Mouse (Mus musculus) C2C12 (cell line): Measurements from ENCODE around the gene Clgn. TPM values are rescaled to one million over a fixed set of nuclear protein-coding genes. Genes with fewer than 3 reads are reported as not detected.

Experiments used
- H3K27me3 ChIP-seq: one replicate; pipeline ENCODE4 v1.6.1; 2011; ENCODE audit not compliant: control insufficient read depth, insufficient read depth, insufficient read length
- H3K36me3 ChIP-seq: one replicate; pipeline ENCODE4 v1.6.1; 2011; ENCODE audit not compliant: control insufficient read depth, insufficient read depth
- H3K4me3 ChIP-seq: one replicate; pipeline ENCODE4 v1.5.1; 2011; ENCODE audit warnings: mild to moderate bottlenecking, control low read depth; ENCODE audit not compliant: poor library complexity, insufficient read depth, severe bottlenecking
- H3K79me2 ChIP-seq: one replicate; pipeline ENCODE4 v1.6.1; 2011; ENCODE audit not compliant: control insufficient read depth, insufficient read depth
- H3K79me3 ChIP-seq: one replicate; pipeline ENCODE4 v1.6.1; 2011; ENCODE audit warnings: low read depth, control low read depth
- H3ac ChIP-seq: one replicate; pipeline ENCODE3; 2011; ENCODE audit warnings: low read depth; ENCODE audit not compliant: control insufficient read depth, insufficient read length
- CEBPB ChIP-seq: IDR thresholded peaks from one replicate; pipeline ENCODE4 v1.6.1; 2011; ENCODE audit warnings: low read depth, mild to moderate bottlenecking, control low read depth, moderate library complexity
- CTCF ChIP-seq: IDR thresholded peaks from one replicate; pipeline ENCODE4 v1.5.1; 2011; ENCODE audit not compliant: control insufficient read depth, insufficient read depth, insufficient read length
- FOSL1 ChIP-seq: IDR thresholded peaks from one replicate; pipeline ENCODE4 v1.8.0; 2011; ENCODE audit warnings: mild to moderate bottlenecking, low read length; ENCODE audit not compliant: poor library complexity, insufficient read depth, severe bottlenecking
- MAX ChIP-seq: IDR thresholded peaks from one replicate; pipeline ENCODE4 v1.6.1; 2011; ENCODE audit warnings: mild to moderate bottlenecking, control low read depth
- MYOD1 ChIP-seq: IDR thresholded peaks from one replicate; pipeline ENCODE4 v1.6.1; 2011; ENCODE audit warnings: low read depth; ENCODE audit not compliant: control insufficient read depth, insufficient read length
- MYOG ChIP-seq: IDR thresholded peaks from one replicate; pipeline ENCODE4 v1.6.1; 2011; ENCODE audit not compliant: control insufficient read depth, insufficient read length; ENCODE audit errors: extremely low read depth
- USF1 ChIP-seq: IDR thresholded peaks from one replicate; pipeline ENCODE4 v1.6.1; 2011; ENCODE audit warnings: low read depth, mild to moderate bottlenecking, control low read depth, moderate library complexity
- polyA plus RNA-seq: library from polyadenylated mRNA; unstranded; fragments of >200 nt; fragmentation: generic; extraction: Trizol; gene quantifications from one replicate; pipeline ENCODE4 v1.2.1, GENCODE M21; 2012; ENCODE audit warnings: missing spikeins

Clgn gene
- polyA plus RNA-seq, 1 experiment, result not detected

- Histone ChIP-seq H3K27me3 (peaks cover 21% of the 10 kb centered on the region), H3K4me3 (no peak overlapping the region), H3K79me2 (no peaks in the 10 kb centered on the region), H3K79me3 (no peaks in the 10 kb centered on the region), H3K36me3 (no peaks in the 10 kb centered on the region), H3ac (no peak overlapping the region)
- TF ChIP-seq MAX (no peak), CTCF (no peak), MYOG (no peak), FOSL1 (no peak), MYOD1 (no peak), USF1 (no peak), CEBPB (no peak)
These were observed 4.7 kb downstream of the Clgn start for GRCm38 (mm10) chr8:83394325-83394724.

- no peaks in the 10 kb centered on the region for H3K36me3 ChIP-seq
- TF ChIP-seq CEBPB (no peak), MYOG (no peak), FOSL1 (no peak), MAX (no peak), CTCF (no peak), USF1 (no peak), MYOD1 (no peak)
- no peak overlapping the region for H3K4me3 ChIP-seq
- H3ac ChIP-seq, result no peak overlapping the region
- H3K27me3 ChIP-seq, result peaks cover 10% of the 10 kb centered on the region
- H3K79me3 ChIP-seq, result no peaks in the 10 kb centered on the region
- H3K79me2 ChIP-seq, result no peaks in the 10 kb centered on the region
These were observed 7.0 kb downstream of the Clgn start for GRCm38 (mm10) chr8:83396680-83397079.

GRCm38 (mm10) chr8:83397726-83398125 lies 8.1 kb downstream of the Clgn start:
- TF ChIP-seq FOSL1 (no peak), MAX (no peak), CEBPB (no peak), CTCF (no peak), MYOD1 (no peak), USF1 (no peak), MYOG (no peak)
- Histone ChIP-seq H3ac (no peak overlapping the region), H3K36me3 (no peaks in the 10 kb centered on the region), H3K4me3 (no peak overlapping the region), H3K79me3 (no peaks in the 10 kb centered on the region), H3K27me3 (peaks cover 15% of the 10 kb centered on the region), H3K79me2 (no peaks in the 10 kb centered on the region)

GRCm38 (mm10) chr8:83405548-83405947 lies 15.9 kb downstream of the Clgn start:
- Histone ChIP-seq H3K36me3 (no peaks in the 10 kb centered on the region), H3K4me3 (no peak overlapping the region), H3K79me2 (no peaks in the 10 kb centered on the region), H3ac (no peak overlapping the region), H3K27me3 (peaks cover 30% of the 10 kb centered on the region), H3K79me3 (no peaks in the 10 kb centered on the region)
- no peak for TF ChIP-seq MYOD1
- no peak for TF ChIP-seq CTCF
- TF ChIP-seq CEBPB, result no peak
- no peak for TF ChIP-seq FOSL1
- no peak for TF ChIP-seq MAX
- no peak for TF ChIP-seq USF1
- no peak for TF ChIP-seq MYOG

GRCm38 (mm10) chr8:83406836-83407235 lies 17.2 kb downstream of the Clgn start:
- Histone ChIP-seq H3K79me3 (no peaks in the 10 kb centered on the region), H3K27me3 (peaks cover 27% of the 10 kb centered on the region), H3K79me2 (no peaks in the 10 kb centered on the region), H3K4me3 (no peak overlapping the region), H3K36me3 (no peaks in the 10 kb centered on the region), H3ac (no peak overlapping the region)
- TF ChIP-seq MYOG, result no peak
- TF ChIP-seq CTCF, result peak; percentile 18
- TF ChIP-seq MYOD1, result no peak
- TF ChIP-seq USF1, result no peak
- no peak for TF ChIP-seq CEBPB
- TF ChIP-seq FOSL1, result no peak
- no peak for TF ChIP-seq MAX

- H3K4me3 ChIP-seq, result no peak overlapping the region
- no peaks in the 10 kb centered on the region for H3K79me2 ChIP-seq
- TF ChIP-seq MYOG, result no peak
- TF ChIP-seq MAX, result no peak
- TF ChIP-seq CTCF, result no peak
- no peak for TF ChIP-seq FOSL1
- TF ChIP-seq USF1, result no peak
- TF ChIP-seq CEBPB, result no peak
- no peak for TF ChIP-seq MYOD1
- H3ac ChIP-seq, result no peak overlapping the region
- H3K36me3 ChIP-seq, result no peaks in the 10 kb centered on the region
- peaks cover 19% of the 10 kb centered on the region for H3K27me3 ChIP-seq
- no peaks in the 10 kb centered on the region for H3K79me3 ChIP-seq
These were observed 18.8 kb downstream of the Clgn start for GRCm38 (mm10) chr8:83408496-83408895.
